Mouse (Mus musculus): Measurements from ENCODE around the gene Npdc1. TPM values are rescaled to one million over a fixed set of nuclear protein-coding genes. Genes with fewer than 3 reads are reported as not detected.

Gene Npdc1
- polyA plus RNA-seq, 1 experiment from 2014 or later: 42.2 TPM

GRCm38 (mm10) chr2:25450853-25451647 lies 51.9 kb downstream of the Npdc1 start:
- ATAC-seq (replicated peaks; ENCODE audit: low FRiP score, low TSS enrichment, low read depth): no peak
- no peak overlapping the region for H3K4me2 ChIP-seq (ENCODE audit: low read length)
- no peaks in the 10 kb centered on the region for H3K4me1 ChIP-seq (replicated peaks; ENCODE audit: control insufficient read depth, insufficient read depth, low read length)
- no peaks in the 10 kb centered on the region for H3K27me3 ChIP-seq (replicated peaks; ENCODE audit: control insufficient read depth, insufficient read depth, low read length)
- H3K27ac ChIP-seq (ENCODE audit: low read depth): no peak overlapping the region
- H3K9ac ChIP-seq (ENCODE audit: low read length): no peak overlapping the region
- no peak overlapping the region for H3K4me3 ChIP-seq (ENCODE audit: low read depth, low read length)
- no peaks in the 10 kb centered on the region for H3K9me3 ChIP-seq (ENCODE audit: control insufficient read depth, low read length)
- WGBS: 80% methylated on average over 8 of the region's 8 CpGs
- no peak for DNase-seq (ENCODE audit: low spot score)
- no peaks in the 10 kb centered on the region for H3K36me3 ChIP-seq (ENCODE audit: control insufficient read depth, insufficient read depth, low read length)

DNA sequence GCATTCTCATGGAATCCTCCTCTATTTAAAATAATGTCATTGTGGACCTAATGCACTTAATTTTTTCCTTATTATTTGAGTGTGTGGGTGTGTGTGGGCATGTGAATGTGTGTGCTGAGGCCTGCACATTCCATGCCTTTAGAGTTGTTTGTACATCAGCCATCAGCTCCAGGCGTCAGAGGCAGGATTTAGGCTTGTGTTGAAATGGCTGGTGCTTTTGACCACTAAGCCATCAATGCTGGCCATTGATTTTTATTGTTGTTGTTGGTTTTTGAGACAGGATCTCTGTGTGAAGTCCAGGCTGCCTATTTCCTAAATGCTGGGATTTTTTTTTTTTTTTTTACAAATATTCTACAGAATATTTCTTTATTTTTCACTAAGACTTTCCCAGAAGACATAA lies 53.8 kb downstream of the Npdc1 start:
- ATAC-seq (replicated peaks; ENCODE audit: low FRiP score, low TSS enrichment, low read depth) (no peak), DNase-seq (ENCODE audit: low spot score) (no peak)
- no peak overlapping the region for H3K4me3 ChIP-seq (ENCODE audit: low read depth, low read length)
- WGBS: 33% methylated on average over 1 of the region's 1 CpGs
- no peak overlapping the region for H3K9ac ChIP-seq (ENCODE audit: low read length)
- H3K27me3 ChIP-seq (replicated peaks; ENCODE audit: control insufficient read depth, insufficient read depth, low read length): no peaks in the 10 kb centered on the region
- no peaks in the 10 kb centered on the region for H3K36me3 ChIP-seq (ENCODE audit: control insufficient read depth, insufficient read depth, low read length)
- no peaks in the 10 kb centered on the region for H3K4me1 ChIP-seq (replicated peaks; ENCODE audit: control insufficient read depth, insufficient read depth, low read length)
- H3K27ac ChIP-seq (ENCODE audit: low read depth): no peak overlapping the region
- H3K4me2 ChIP-seq (ENCODE audit: low read length): no peak overlapping the region
- no peaks in the 10 kb centered on the region for H3K9me3 ChIP-seq (ENCODE audit: control insufficient read depth, low read length)

DNA sequence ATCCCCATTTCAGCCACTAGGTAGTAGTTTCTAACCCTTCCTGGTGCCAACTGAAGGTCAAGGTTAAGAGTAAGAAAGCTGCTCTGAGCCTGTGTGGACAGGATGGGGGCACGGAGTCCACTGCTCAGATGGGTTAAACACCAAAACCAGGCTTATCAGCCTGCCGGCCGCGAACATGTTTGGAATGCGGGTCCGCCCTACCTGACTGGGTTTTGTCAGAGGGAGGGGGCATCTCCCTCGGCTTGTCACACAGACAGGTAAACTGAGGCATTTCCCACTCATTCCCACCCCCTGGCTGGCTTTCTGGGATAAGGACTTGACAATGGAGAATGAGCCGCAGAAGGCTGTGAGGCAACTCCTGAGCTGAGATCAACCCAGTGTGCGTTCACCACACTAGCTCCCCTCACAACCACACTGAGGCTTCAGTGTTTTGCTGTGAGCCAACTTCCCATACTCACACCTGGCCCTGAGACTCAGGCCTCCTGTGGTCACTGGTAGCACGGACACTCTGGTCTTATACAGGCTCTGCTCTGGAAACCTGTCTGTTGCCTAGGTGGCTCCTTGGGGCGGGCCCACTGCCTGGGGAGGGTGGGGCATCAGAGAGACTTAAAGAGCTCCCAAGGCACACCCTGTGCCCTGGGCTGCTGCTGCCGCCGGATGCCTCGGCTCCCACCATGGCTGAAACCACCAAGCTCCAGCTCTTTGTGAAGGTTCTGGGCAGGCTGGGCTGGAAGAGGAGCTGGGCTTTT lies 57.2 kb downstream of the Npdc1 start, which contains the start of gene Clic3:
Gene Clic3 (plus strand): TSS at position 634 of the 749 bp plus-strand sequence.
- no peak within 1 kb of the TSS for H3K4me3 ChIP-seq (ENCODE audit: low read depth, low read length)
- H3K4me2 ChIP-seq (ENCODE audit: low read length): no peak within 1 kb of the TSS
- H3K4me1 ChIP-seq (replicated peaks; ENCODE audit: control insufficient read depth, insufficient read depth, low read length): peaks cover 13% of the 10 kb centered on the region; the same call in 1 of the 2 replicates
- no peak within 1 kb of the TSS for H3K27ac ChIP-seq (ENCODE audit: low read depth)
- H3K27me3 ChIP-seq (replicated peaks; ENCODE audit: control insufficient read depth, insufficient read depth, low read length): no peaks in the 10 kb centered on the region
- no peak within 1 kb of the TSS for H3K9ac ChIP-seq (ENCODE audit: low read length)
- 0 out of 2 replicates have a peak, but pooled peaks have one; percentile 13 for ATAC-seq (replicated peaks; ENCODE audit: low FRiP score, low TSS enrichment, low read depth)
- DNase-seq (ENCODE audit: low spot score): no peak
- 0 out of 2 replicates have a peak, but pooled peaks cover 5% of the 10 kb centered on the region for H3K36me3 ChIP-seq (ENCODE audit: control insufficient read depth, insufficient read depth, low read length)
- H3K9me3 ChIP-seq (ENCODE audit: control insufficient read depth, low read length): no peaks in the 10 kb centered on the region
- WGBS: 49% methylated on average over 14 of the region's 14 CpGs

DNA sequence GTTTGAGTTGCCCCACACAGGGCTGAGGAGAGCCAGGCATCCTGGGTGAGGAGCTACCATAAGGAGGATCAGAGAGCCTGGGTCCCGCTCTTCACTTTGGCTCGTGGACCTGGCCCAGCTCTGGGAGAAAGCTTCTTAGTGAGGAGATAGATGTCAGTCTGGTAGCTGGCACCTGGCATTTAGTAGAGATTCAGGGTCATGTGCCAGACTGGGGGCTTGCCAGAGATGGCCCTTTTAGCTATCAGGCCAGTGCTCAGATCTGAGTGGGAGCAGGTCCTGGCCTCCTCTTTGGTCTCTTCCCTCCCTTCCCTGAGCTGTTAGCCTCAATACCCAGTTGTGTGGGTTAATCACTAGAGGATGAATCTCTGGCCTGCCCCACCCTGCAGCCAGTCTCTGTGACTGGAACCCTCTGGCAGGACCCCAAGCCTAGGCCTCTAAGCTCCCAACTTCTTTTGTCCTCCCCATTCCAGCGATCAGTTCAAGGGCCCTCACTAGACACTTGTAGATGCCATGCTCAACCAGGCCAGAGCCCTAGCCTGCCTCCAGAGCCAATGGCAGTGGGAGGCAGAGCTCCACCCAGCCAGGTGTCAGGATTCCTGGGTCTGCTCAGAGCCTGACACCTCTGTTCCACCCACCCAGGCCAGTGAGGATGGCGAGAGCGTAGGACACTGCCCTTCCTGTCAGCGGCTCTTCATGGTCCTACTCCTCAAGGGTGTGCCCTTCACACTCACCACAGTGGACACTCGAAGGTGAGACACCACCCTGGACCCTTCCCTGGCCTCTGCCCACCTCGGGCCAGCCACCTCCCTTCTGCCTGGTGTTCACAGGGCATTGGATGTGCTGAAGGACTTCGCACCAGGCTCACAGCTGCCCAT lies 58.1 kb downstream of the Npdc1 start:
- DNase-seq (ENCODE audit: low spot score): no peak
- Histone ChIP-seq H3K36me3 (ENCODE audit: control insufficient read depth, insufficient read depth, low read length) (0 out of 2 replicates have a peak, but pooled peaks cover 5% of the 10 kb centered on the region), H3K9ac (ENCODE audit: low read length) (no peak overlapping the region), H3K4me3 (ENCODE audit: low read depth, low read length) (no peak overlapping the region), H3K27me3 (replicated peaks; ENCODE audit: control insufficient read depth, insufficient read depth, low read length) (no peaks in the 10 kb centered on the region), H3K9me3 (ENCODE audit: control insufficient read depth, low read length) (no peaks in the 10 kb centered on the region), H3K4me2 (ENCODE audit: low read length) (no peak overlapping the region), H3K4me1 (replicated peaks; ENCODE audit: control insufficient read depth, insufficient read depth, low read length) (peaks cover 16% of the 10 kb centered on the region; the same call in 1 of the 2 replicates), H3K27ac (ENCODE audit: low read depth) (no peak overlapping the region)
- 84% methylated on average over 9 of the region's 9 CpGs for WGBS
- no peak for ATAC-seq (replicated peaks; ENCODE audit: low FRiP score, low TSS enrichment, low read depth)

DNA sequence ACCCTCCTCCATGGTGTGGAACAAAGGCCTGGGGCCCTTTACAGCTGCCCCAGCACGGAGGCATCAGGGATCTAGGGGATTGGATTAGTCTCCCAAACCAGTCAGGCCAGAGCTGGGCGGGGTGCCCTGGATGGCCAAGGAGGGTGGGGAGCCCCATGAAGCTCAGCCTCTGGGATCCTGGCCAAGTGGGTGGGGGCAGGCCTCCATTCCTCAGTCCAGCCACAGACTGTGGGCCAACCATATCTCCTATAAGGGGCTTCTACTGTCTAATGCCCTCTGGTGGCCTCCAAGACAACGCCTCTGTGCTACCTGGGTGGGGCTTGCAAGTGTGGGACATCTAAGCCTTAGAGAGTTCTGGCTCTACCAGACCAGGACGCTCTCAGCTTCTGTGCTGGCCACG lies 59.8 kb downstream of the Npdc1 start:
- DNase-seq (ENCODE audit: low spot score): no peak

More for the DNA sequence above, 59.8 kb downstream of the Npdc1 start:
- H3K4me2 ChIP-seq (ENCODE audit: low read length): no peak overlapping the region
- 0 out of 2 replicates have a peak, but pooled peaks cover 5% of the 10 kb centered on the region for H3K36me3 ChIP-seq (ENCODE audit: control insufficient read depth, insufficient read depth, low read length)
- H3K4me3 ChIP-seq (ENCODE audit: low read depth, low read length): no peak overlapping the region
- 77% methylated on average over 5 of the region's 5 CpGs for WGBS
- ATAC-seq (replicated peaks; ENCODE audit: low FRiP score, low TSS enrichment, low read depth): no peak
- no peaks in the 10 kb centered on the region for H3K9me3 ChIP-seq (ENCODE audit: control insufficient read depth, low read length)
- no peaks in the 10 kb centered on the region for H3K27me3 ChIP-seq (replicated peaks; ENCODE audit: control insufficient read depth, insufficient read depth, low read length)
- H3K4me1 ChIP-seq (replicated peaks; ENCODE audit: control insufficient read depth, insufficient read depth, low read length): peaks cover 16% of the 10 kb centered on the region; the same call in 1 of the 2 replicates
- no peak overlapping the region for H3K27ac ChIP-seq (ENCODE audit: low read depth)
- no peak overlapping the region for H3K9ac ChIP-seq (ENCODE audit: low read length)

Small RNAs within 50 kb of the gene (microRNA-seq; reads per million reads assigned to microRNA genes)
- gene Mir3087: not detected

Other genes starting within 250 kb of the Npdc1 start
- gene Nrarp, start 218.6 kb upstream of the Npdc1 start, polyA plus RNA-seq (2014; fragmentation: Nextera tagmentation; extraction: Ambion mirVana): 8.2 and 13.2 TPM in 2 replicates
- 14.4 and 18.1 TPM in 2 replicates for gene Tor4a, start 202.5 kb upstream of the Npdc1 start, polyA plus RNA-seq (2014; fragmentation: Nextera tagmentation; extraction: Ambion mirVana)
- 99.1 and 107 TPM in 2 replicates for gene Nelfb, start 187.9 kb upstream of the Npdc1 start, polyA plus RNA-seq (2014; fragmentation: Nextera tagmentation; extraction: Ambion mirVana)
- gene Stpg3, start 184.7 kb upstream of the Npdc1 start, polyA plus RNA-seq (2014; fragmentation: Nextera tagmentation; extraction: Ambion mirVana): 0.18 TPM in 1 of 2 replicates, not detected in the other
- 0.51 TPM in 1 of 2 replicates, not detected in the other for gene Fam166a, start 180.6 kb upstream of the Npdc1 start, polyA plus RNA-seq (2014; fragmentation: Nextera tagmentation; extraction: Ambion mirVana)
- 524 and 576 TPM in 2 replicates for gene Tubb4b, start 174.6 kb upstream of the Npdc1 start, polyA plus RNA-seq (2014; fragmentation: Nextera tagmentation; extraction: Ambion mirVana)
- 0.26 and 0.38 TPM in 2 replicates for gene Slc34a3, start 165.0 kb upstream of the Npdc1 start, polyA plus RNA-seq (2014; fragmentation: Nextera tagmentation; extraction: Ambion mirVana)
- not detected in 2 replicates for gene Rnf224, start 162.6 kb upstream of the Npdc1 start, polyA plus RNA-seq (2014; fragmentation: Nextera tagmentation; extraction: Ambion mirVana)
- 15.7 and 18.7 TPM in 2 replicates for gene Rnf208, start 157.1 kb upstream of the Npdc1 start, polyA plus RNA-seq (2014; fragmentation: Nextera tagmentation; extraction: Ambion mirVana)
- gene Cysrt1, start 156.9 kb upstream of the Npdc1 start, polyA plus RNA-seq (2014; fragmentation: Nextera tagmentation; extraction: Ambion mirVana): 0.30 TPM in 1 of 2 replicates, not detected in the other
- gene AL732309.1, start 152.5 kb upstream of the Npdc1 start, polyA plus RNA-seq (2014; fragmentation: Nextera tagmentation; extraction: Ambion mirVana): 5.0 and 5.7 TPM in 2 replicates
- gene Tmem203, start 143.9 kb upstream of the Npdc1 start, polyA plus RNA-seq (2014; fragmentation: Nextera tagmentation; extraction: Ambion mirVana): 18.0 and 19.2 TPM in 2 replicates
- 6.5 and 7.8 TPM in 2 replicates for gene Tprn, start 136.7 kb upstream of the Npdc1 start, polyA plus RNA-seq (2014; fragmentation: Nextera tagmentation; extraction: Ambion mirVana)
- 229 and 240 TPM in 2 replicates for gene Ssna1, start 126.9 kb upstream of the Npdc1 start, polyA plus RNA-seq (2014; fragmentation: Nextera tagmentation; extraction: Ambion mirVana)
- gene Anapc2, start 126.9 kb upstream of the Npdc1 start, polyA plus RNA-seq (2014; fragmentation: Nextera tagmentation; extraction: Ambion mirVana): 100 and 110 TPM in 2 replicates
- gene Tmem210, start 111.2 kb upstream of the Npdc1 start, polyA plus RNA-seq (2014; fragmentation: Nextera tagmentation; extraction: Ambion mirVana): not detected in 2 replicates
- not detected in 2 replicates for gene Lrrc26, start 109.4 kb upstream of the Npdc1 start, polyA plus RNA-seq (2014; fragmentation: Nextera tagmentation; extraction: Ambion mirVana)
- 2.1 and 2.4 TPM in 2 replicates for gene Grin1, start 80.2 kb upstream of the Npdc1 start, polyA plus RNA-seq (2014; fragmentation: Nextera tagmentation; extraction: Ambion mirVana)
- gene Man1b1, start 67.0 kb upstream of the Npdc1 start, polyA plus RNA-seq (2014; fragmentation: Nextera tagmentation; extraction: Ambion mirVana): 66.3 and 73.3 TPM in 2 replicates
- gene Dpp7, start 43.0 kb upstream of the Npdc1 start, polyA plus RNA-seq (2014; fragmentation: Nextera tagmentation; extraction: Ambion mirVana): 24.1 and 26.5 TPM in 2 replicates
- 36.3 and 46.0 TPM in 2 replicates for gene Uap1l1, start 33.7 kb upstream of the Npdc1 start, polyA plus RNA-seq (2014; fragmentation: Nextera tagmentation; extraction: Ambion mirVana)
- gene Sapcd2, start 27.0 kb upstream of the Npdc1 start, polyA plus RNA-seq (2014; fragmentation: Nextera tagmentation; extraction: Ambion mirVana): 43.2 and 47.4 TPM in 2 replicates
- 5.9 and 7.4 TPM in 2 replicates for gene Entpd2, start 3.5 kb upstream of the Npdc1 start, polyA plus RNA-seq (2014; fragmentation: Nextera tagmentation; extraction: Ambion mirVana)
- gene Fut7, start 23.9 kb downstream of the Npdc1 start, polyA plus RNA-seq (2014; fragmentation: Nextera tagmentation; extraction: Ambion mirVana): 0.15 TPM in 1 of 2 replicates, not detected in the other
- gene Abca2, start 29.4 kb downstream of the Npdc1 start, polyA plus RNA-seq (2014; fragmentation: Nextera tagmentation; extraction: Ambion mirVana): 4.8 and 4.9 TPM in 2 replicates
- gene Clic3, start 57.5 kb downstream of the Npdc1 start, polyA plus RNA-seq (2014; fragmentation: Nextera tagmentation; extraction: Ambion mirVana): 1.8 and 2.0 TPM in 2 replicates
- gene Paxx, start 61.7 kb downstream of the Npdc1 start, polyA plus RNA-seq (2014; fragmentation: Nextera tagmentation; extraction: Ambion mirVana): 25.0 and 27.4 TPM in 2 replicates
- 6.2 and 7.9 TPM in 2 replicates for gene Ptgds, start 70.7 kb downstream of the Npdc1 start, polyA plus RNA-seq (2014; fragmentation: Nextera tagmentation; extraction: Ambion mirVana)
- gene Lcn12, start 94.6 kb downstream of the Npdc1 start, polyA plus RNA-seq (2014; fragmentation: Nextera tagmentation; extraction: Ambion mirVana): not detected in 2 replicates
- gene Fbxw5, start 101.4 kb downstream of the Npdc1 start, polyA plus RNA-seq (2014; fragmentation: Nextera tagmentation; extraction: Ambion mirVana): 72.9 and 79.3 TPM in 2 replicates
- gene C8g, start 102.4 kb downstream of the Npdc1 start, polyA plus RNA-seq (2014; fragmentation: Nextera tagmentation; extraction: Ambion mirVana): 5.9 and 6.3 TPM in 2 replicates
- 31.2 and 32.0 TPM in 2 replicates for gene Traf2, start 147.6 kb downstream of the Npdc1 start, polyA plus RNA-seq (2014; fragmentation: Nextera tagmentation; extraction: Ambion mirVana)
- gene Edf1, start 158.5 kb downstream of the Npdc1 start, polyA plus RNA-seq (2014; fragmentation: Nextera tagmentation; extraction: Ambion mirVana): 356 and 385 TPM in 2 replicates
- gene Mamdc4, start 175.5 kb downstream of the Npdc1 start, polyA plus RNA-seq (2014; fragmentation: Nextera tagmentation; extraction: Ambion mirVana): 59.1 and 85.2 TPM in 2 replicates
- gene Phpt1, start 175.9 kb downstream of the Npdc1 start, polyA plus RNA-seq (2014; fragmentation: Nextera tagmentation; extraction: Ambion mirVana): 278 and 287 TPM in 2 replicates
- gene Ajm1, start 182.4 kb downstream of the Npdc1 start, polyA plus RNA-seq (2014; fragmentation: Nextera tagmentation; extraction: Ambion mirVana): 1.8 and 2.0 TPM in 2 replicates
- 59.2 and 65.6 TPM in 2 replicates for gene Rabl6, start 209.2 kb downstream of the Npdc1 start, polyA plus RNA-seq (2014; fragmentation: Nextera tagmentation; extraction: Ambion mirVana)
- gene Ccdc183, start 218.3 kb downstream of the Npdc1 start, polyA plus RNA-seq (2014; fragmentation: Nextera tagmentation; extraction: Ambion mirVana): 0.24 TPM in 2 replicates
- gene Tmem141, start 222.7 kb downstream of the Npdc1 start, polyA plus RNA-seq (2014; fragmentation: Nextera tagmentation; extraction: Ambion mirVana): 25.7 and 26.7 TPM in 2 replicates
- gene Fcna, start 228.7 kb downstream of the Npdc1 start, polyA plus RNA-seq (2014; fragmentation: Nextera tagmentation; extraction: Ambion mirVana): 1.5 and 1.6 TPM in 2 replicates

All from intestine, embryonic 14.5 days (tissue).